Mouse (Mus musculus): ENCODE data around the gene Taf8.

GRCm38 (mm10) chr17:47511111-47512020 lies 9.3 kb upstream of the Taf8 start:
- peak; percentile 64 for TF ChIP-seq CTCF (IDR thresholded peaks at IDR 0.05; ENCODE audit: insufficient read depth, low read length)
- peak; percentile 31; the same call in 1 of the 2 replicates for TF ChIP-seq POLR2A (IDR thresholded peaks at IDR 0.05; ENCODE audit: borderline replicate concordance, extremely low read depth, low read depth, low read length)
